Mouse (Mus musculus) midbrain, embryonic 16.5 days (tissue): ENCODE measurements around the gene Wdr61. TPM values are rescaled to one million over a fixed set of nuclear protein-coding genes. Genes with fewer than 3 reads are reported as not detected.
A peak's percentile ranks its signal among the peaks of the same experiment; 100 is the strongest.

Experiments
- ATAC-seq: fragments of 200-750 bp; cut with Nextera tagmentation; 2 replicates; pipeline ENCODE4 v1.8.0; 2017; ENCODE audit warnings: moderate TSS enrichment
- H3K27ac ChIP-seq: fragments of 300-500 bp; sonication (generic); 2 replicates; pipeline ENCODE4 v1.5.1; 2014; ENCODE audit warnings: mild to moderate bottlenecking, low read length, mixed read lengths
- H3K27me3 ChIP-seq: fragments of 300-500 bp; sonication (generic); 2 replicates; pipeline ENCODE4 v1.6.1; 2014; ENCODE audit warnings: low read depth, low read length, mixed read lengths; ENCODE audit not compliant: control insufficient read depth, insufficient read depth
- H3K36me3 ChIP-seq: fragments of 300-500 bp; sonication (generic); 2 replicates; pipeline ENCODE4 v1.6.1; 2014; ENCODE audit warnings: mild to moderate bottlenecking, low read length, moderate library complexity, mixed read lengths; ENCODE audit not compliant: control insufficient read depth, insufficient read depth
- H3K4me1 ChIP-seq: fragments of 300-500 bp; sonication (generic); 2 replicates; pipeline ENCODE4 v1.6.1; 2014; ENCODE audit warnings: mild to moderate bottlenecking, low read length, mixed read lengths; ENCODE audit not compliant: control insufficient read depth, insufficient read depth
- H3K4me2 ChIP-seq: fragments of 300-500 bp; sonication (generic); 2 replicates; pipeline ENCODE4 v1.6.1; 2014; ENCODE audit warnings: mild to moderate bottlenecking, low read length, mixed read lengths
- H3K4me3 ChIP-seq: fragments of 300-500 bp; sonication (generic); 2 replicates; pipeline ENCODE4 v1.5.1; 2014; ENCODE audit warnings: low read depth, mild to moderate bottlenecking, low read length, moderate library complexity, mixed read lengths
- H3K9ac ChIP-seq: fragments of 300-500 bp; sonication (generic); 2 replicates; pipeline ENCODE4 v1.6.1; 2014; ENCODE audit warnings: low read depth, low read length, mixed read lengths
- H3K9me3 ChIP-seq: fragments of 300-500 bp; sonication (generic); replicated peaks from 2 replicates; pipeline ENCODE4 v1.6.1; 2014; ENCODE audit warnings: mild to moderate bottlenecking, low read length, mixed read lengths; ENCODE audit not compliant: control insufficient read depth, poor library complexity, severe bottlenecking
- WGBS: fragments of 180-500 bp; shearing (Covaris S2); extraction: QIAGEN DNeasy Blood & Tissue Kit; methylation state at CpG from one replicate; pipeline ENCODE4 v1.1.7; 2014; 5-methylcytosine and 5-hydroxymethylcytosine counted together
- polyA plus RNA-seq: library from polyadenylated mRNA; unstranded; fragments of >200 nt; fragmentation: Nextera tagmentation; extraction: Ambion mirVana; gene quantifications from 2 replicates; pipeline ENCODE4 v1.2.1, GENCODE M21; 2015

The Wdr61 gene
- polyA plus RNA-seq, 1 experiment from 2014 or later: 91.9 TPM

DNA sequence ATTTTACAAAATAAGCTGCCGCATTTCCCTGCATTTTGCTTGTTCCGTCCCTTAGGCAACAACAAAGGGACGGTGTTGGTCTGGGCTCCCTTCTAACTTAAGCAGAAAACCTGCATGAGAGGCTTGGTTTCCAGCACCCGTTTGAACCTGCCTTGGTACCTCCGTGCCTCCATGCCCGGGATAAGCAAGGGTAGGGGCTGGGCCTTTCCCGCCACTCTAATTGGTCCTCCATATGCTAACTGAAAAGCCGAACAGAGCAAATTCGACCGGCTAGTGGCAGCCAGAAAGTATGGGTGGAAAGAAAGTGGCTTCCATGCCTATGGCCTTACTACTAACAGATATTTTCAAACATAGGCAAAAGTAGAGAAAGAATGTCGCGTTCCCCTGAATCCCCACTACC is 29.8 kb upstream of the Wdr61 start:
- Histone ChIP-seq H3K4me2 (peak overlapping the region; percentile 70), H3K9ac (no peak overlapping the region), H3K4me1 (peaks cover 14% of the 10 kb centered on the region), H3K9me3 (no peaks in the 10 kb centered on the region), H3K4me3 (peak overlapping the region; percentile 35; the same call in 1 of the 2 replicates), H3K27me3 (peaks cover 30% of the 10 kb centered on the region), H3K36me3 (no peaks in the 10 kb centered on the region), H3K27ac (no peak overlapping the region)
- no peak for ATAC-seq
- WGBS: 21% methylated on average over 12 of the region's 12 CpGs

DNA sequence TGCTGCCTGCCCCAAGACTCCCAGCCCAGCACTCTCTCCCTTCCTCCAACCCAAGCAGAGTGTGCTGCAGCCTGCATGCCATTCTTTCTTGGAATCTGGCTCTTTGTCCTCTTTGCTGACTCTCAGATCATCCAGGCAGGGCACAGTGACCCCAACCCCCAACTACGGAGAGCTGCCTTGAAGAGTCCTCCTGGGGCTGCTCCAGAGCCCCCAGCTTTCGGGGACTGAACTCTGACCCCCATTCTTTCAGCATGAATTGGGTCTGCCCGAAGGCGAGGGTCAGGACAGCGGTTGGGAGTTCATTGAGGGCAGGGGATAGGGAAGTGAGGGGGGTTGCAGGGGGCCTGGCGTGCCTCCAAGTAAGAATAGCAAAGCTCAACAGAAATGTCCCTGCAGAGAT is 25.3 kb upstream of the Wdr61 start:
- Histone ChIP-seq H3K4me1 (peaks cover 4% of the 10 kb centered on the region; the same call in 1 of the 2 replicates), H3K36me3 (no peaks in the 10 kb centered on the region), H3K27ac (no peak overlapping the region), H3K27me3 (peaks cover 18% of the 10 kb centered on the region), H3K4me3 (no peak overlapping the region), H3K9me3 (no peaks in the 10 kb centered on the region), H3K9ac (no peak overlapping the region), H3K4me2 (no peak overlapping the region)
- ATAC-seq: no peak
- WGBS: 7% methylated on average over 6 of the region's 6 CpGs

DNA sequence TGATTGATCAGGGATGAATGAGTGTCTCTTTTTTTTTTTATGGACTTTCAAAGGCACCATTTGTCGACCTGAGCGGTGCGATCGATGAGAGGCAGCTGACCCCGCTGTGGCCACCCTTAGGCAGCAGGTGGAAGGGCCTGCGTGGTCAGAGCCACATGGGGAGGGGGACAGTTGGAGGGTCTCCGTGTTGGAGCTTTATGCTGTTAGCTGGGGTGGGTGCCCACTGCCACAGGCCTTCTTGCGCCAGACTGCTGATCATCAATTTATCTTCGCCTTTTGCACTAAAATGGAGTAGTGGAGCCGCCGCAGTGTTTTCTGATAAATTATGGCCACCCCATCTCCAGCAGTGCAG is 18.6 kb upstream of the Wdr61 start:
- Histone ChIP-seq H3K4me2 (no peak overlapping the region), H3K4me3 (no peak overlapping the region), H3K27ac (no peak overlapping the region), H3K36me3 (no peaks in the 10 kb centered on the region), H3K4me1 (peaks cover 4% of the 10 kb centered on the region; the same call in 1 of the 2 replicates), H3K27me3 (no peaks in the 10 kb centered on the region), H3K9ac (no peak overlapping the region), H3K9me3 (no peaks in the 10 kb centered on the region)
- ATAC-seq: no peak
- 39% methylated on average over 11 of the region's 11 CpGs for WGBS

DNA sequence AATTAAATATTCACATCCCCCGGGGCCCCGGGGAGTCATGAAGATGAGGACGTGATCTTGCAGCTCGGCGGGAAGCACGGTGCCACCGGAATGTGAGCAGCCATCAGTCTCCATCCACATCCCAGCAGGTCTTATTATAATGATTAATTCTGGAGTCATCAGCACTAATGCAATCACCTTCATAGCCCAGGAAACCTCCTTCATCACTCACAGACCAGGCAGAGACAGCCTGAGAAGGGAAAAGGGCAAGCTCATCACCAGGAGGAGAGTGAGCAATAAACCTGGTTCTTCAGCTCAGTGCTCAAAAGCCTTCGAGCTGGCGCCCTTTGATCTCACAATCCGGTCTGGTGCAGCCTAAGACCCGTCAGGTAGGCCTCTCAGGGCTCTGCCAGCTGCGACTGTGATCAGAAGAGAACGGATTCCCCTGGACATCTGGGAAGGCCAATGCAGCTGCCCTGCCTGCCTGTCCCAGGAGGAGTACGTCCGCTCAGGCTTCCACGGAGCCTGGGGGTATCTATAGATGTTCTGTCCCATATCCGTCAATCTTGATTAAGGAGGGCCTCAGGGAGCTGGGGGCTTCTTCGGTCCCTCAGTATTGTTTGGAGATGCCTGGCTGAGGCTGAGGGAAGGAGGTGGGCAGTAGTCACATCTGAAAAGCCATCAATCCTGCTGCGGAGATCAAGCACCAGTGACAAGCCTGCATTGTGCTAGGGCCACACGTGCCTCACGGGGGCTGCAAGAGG is 18.1 kb upstream of the Wdr61 start:
- Histone ChIP-seq H3K9me3 (no peaks in the 10 kb centered on the region), H3K4me2 (no peak overlapping the region), H3K4me3 (no peak overlapping the region), H3K36me3 (no peaks in the 10 kb centered on the region), H3K4me1 (peaks cover 4% of the 10 kb centered on the region; the same call in 1 of the 2 replicates), H3K27me3 (no peaks in the 10 kb centered on the region), H3K9ac (no peak overlapping the region), H3K27ac (no peak overlapping the region)
- ATAC-seq: peak; percentile 60
- 21% methylated on average over 21 of the region's 21 CpGs for WGBS

DNA sequence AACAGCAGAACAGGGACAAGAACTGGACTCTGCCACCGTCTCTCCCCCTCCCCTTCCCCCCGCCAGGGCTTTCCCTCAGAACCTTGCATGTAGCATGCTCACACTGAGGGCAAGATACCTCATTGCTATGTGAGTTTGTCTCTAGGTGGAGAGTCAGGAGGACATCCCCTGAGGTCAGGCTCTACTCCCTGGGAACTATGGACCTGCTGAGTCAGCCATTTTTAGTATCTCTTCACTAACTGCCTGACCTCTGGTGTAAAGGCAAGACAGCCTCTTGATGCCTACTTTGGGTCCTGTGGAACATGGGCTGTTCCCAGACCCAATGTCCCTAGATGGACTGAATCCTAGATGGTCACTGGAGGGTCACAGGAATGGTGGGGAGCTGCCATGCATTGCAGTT is 17.4 kb upstream of the Wdr61 start:
- Histone ChIP-seq H3K27me3 (no peaks in the 10 kb centered on the region), H3K4me1 (peaks cover 4% of the 10 kb centered on the region; the same call in 1 of the 2 replicates), H3K9me3 (no peaks in the 10 kb centered on the region), H3K9ac (no peak overlapping the region), H3K4me3 (no peak overlapping the region), H3K27ac (no peak overlapping the region), H3K36me3 (no peaks in the 10 kb centered on the region), H3K4me2 (no peak overlapping the region)
- WGBS: 85% methylated on average over 2 of the region's 2 CpGs
- ATAC-seq: no peak

DNA sequence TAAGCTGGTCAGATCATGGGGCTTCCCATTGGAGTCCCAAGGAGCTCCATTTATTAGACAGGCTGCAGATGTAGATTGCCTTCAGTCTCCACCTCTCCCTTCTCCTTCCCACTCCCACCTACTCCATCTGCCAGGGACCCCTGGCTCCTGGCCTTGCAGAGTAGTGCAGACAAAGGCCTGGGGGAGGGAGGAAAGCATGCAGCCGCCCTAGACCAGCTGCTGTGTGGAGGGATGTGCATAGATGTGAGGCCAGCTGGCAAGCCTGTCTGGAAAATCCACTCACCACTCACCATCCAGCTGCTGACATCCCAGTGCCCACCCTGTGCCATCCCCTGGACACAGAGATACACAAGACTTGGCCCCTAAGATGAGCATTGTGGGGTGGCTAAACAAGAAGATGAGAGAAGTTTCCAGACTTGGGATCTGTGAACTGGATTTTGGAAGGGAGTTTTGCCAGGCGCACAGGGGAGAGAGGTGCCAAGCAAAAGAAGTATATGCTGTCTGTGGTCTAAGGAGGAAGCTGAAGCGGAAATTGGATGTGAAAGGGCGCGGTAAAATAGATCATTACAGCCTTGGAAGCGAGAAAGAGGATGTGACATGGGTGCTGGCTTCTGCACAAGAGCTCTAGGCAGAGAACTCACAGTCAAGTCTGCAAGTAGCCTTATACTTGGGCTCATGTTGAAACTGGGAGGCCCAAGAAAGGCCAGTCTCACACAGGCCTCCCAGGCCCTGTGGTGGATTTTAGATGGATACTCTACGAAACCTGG is 16.1 kb upstream of the Wdr61 start:
- no peaks in the 10 kb centered on the region for H3K27me3 ChIP-seq
- WGBS: 82% methylated on average over 7 of the region's 7 CpGs
- H3K9ac ChIP-seq: no peak overlapping the region
- H3K36me3 ChIP-seq: no peaks in the 10 kb centered on the region
- no peaks in the 10 kb centered on the region for H3K9me3 ChIP-seq
- ATAC-seq: no peak
- no peak overlapping the region for H3K4me3 ChIP-seq
- no peak overlapping the region for H3K27ac ChIP-seq
- H3K4me1 ChIP-seq: peaks cover 4% of the 10 kb centered on the region; the same call in 1 of the 2 replicates
- H3K4me2 ChIP-seq: no peak overlapping the region

DNA sequence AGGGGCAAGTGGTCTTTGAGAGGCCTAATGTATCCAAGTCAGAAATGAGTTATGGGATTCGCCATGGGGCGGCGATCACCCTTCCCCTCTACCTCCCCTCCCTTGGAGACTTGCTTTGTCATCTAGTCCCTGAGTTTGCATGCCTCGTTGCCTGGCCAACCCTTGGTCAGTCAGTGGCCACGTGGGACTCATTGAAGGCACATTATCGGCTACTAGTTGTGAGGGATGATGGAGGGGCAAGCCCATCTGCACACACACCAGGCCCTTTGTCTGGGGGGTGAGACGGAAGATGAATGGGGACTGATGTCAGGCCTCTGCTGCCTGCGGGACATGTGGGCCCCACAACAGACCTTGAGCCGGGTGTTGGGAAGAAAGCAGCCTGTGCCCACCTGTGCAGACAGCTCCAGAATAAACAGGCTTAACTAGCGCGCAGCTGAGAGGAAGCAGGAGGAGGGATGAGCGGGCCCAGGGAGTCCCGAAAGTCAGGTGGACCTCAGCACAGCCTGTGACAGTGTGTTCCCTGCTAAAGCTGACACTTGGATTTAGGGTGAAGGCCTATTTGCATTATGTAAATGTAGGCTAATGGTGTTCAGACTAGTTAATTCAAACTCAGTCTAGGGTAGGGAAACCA is 11.5 kb upstream of the Wdr61 start:
- H3K27ac ChIP-seq: no peak overlapping the region
- no peaks in the 10 kb centered on the region for H3K36me3 ChIP-seq
- 44% methylated on average over 13 of the region's 13 CpGs for WGBS
- H3K4me3 ChIP-seq: no peak overlapping the region
- no peak overlapping the region for H3K9ac ChIP-seq
- no peaks in the 10 kb centered on the region for H3K27me3 ChIP-seq
- no peaks in the 10 kb centered on the region for H3K9me3 ChIP-seq
- no peaks in the 10 kb centered on the region for H3K4me1 ChIP-seq
- ATAC-seq: no peak
- no peak overlapping the region for H3K4me2 ChIP-seq

DNA sequence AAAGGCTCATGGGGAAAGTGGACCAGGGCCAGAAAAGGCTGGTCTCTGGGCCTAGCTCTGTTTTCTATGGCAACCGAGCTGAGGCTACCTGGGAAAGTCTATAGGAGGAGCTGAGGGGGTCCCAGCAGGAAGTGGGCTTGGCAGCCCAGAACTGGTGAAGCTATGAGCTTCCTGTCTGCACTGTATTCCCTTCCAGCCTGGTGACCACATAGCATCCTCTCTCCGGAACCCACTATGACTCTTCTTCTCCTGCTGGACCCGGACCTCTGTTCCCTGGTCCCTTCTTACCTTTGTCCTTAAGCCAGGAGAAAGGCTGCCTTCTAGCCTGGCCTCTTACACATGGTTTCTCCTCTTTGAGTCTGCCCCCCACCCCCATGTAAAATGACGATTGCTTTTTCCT is 9.6 kb upstream of the Wdr61 start:
- no peaks in the 10 kb centered on the region for H3K4me1 ChIP-seq
- H3K36me3 ChIP-seq: no peaks in the 10 kb centered on the region
- H3K27me3 ChIP-seq: no peaks in the 10 kb centered on the region
- no peak overlapping the region for H3K4me2 ChIP-seq
- H3K9ac ChIP-seq: no peak overlapping the region
- WGBS: 88% methylated on average over 4 of the region's 4 CpGs
- H3K4me3 ChIP-seq: no peak overlapping the region
- no peak overlapping the region for H3K27ac ChIP-seq
- ATAC-seq: no peak
- H3K9me3 ChIP-seq: no peaks in the 10 kb centered on the region

DNA sequence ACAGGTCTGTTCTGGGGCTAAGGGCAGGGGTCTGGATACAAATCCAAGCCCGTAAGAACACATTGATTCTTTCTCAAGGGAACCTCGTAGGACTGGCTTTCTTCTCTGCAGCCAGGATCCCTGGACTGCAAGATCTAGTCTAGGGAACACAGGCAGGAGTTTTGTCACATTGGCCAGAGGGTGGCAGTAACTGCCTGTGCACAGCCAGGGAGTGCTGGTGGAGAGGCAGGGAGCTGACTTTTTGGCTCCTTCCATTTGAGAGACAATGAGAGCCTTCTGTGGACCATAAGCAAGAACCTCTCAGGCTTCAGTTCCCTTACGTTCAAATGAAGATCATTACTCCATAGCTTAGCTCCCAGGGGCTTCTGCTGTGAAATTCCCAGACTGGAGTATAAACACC is 4.1 kb upstream of the Wdr61 start:
- Histone ChIP-seq H3K9me3 (no peaks in the 10 kb centered on the region), H3K4me2 (no peak overlapping the region), H3K4me1 (peaks cover 11% of the 10 kb centered on the region), H3K4me3 (no peak overlapping the region), H3K9ac (no peak overlapping the region), H3K27ac (no peak overlapping the region), H3K36me3 (no peaks in the 10 kb centered on the region), H3K27me3 (no peaks in the 10 kb centered on the region)
- ATAC-seq: no peak
- WGBS: 31% methylated on average over 3 of the region's 3 CpGs
